Mouse (Mus musculus) C2C12 (cell line): ENCODE measurements around the gene Sycp2.

ENCODE experiments used
- CTCF ChIP-seq: IDR thresholded peaks from one replicate; pipeline ENCODE4 v1.5.1; 2011; ENCODE audit not compliant: control insufficient read depth, insufficient read depth, insufficient read length
- MAX ChIP-seq: IDR thresholded peaks from one replicate; pipeline ENCODE4 v1.6.1; 2011; ENCODE audit warnings: mild to moderate bottlenecking, control low read depth
- USF1 ChIP-seq: IDR thresholded peaks from one replicate; pipeline ENCODE4 v1.6.1; 2011; ENCODE audit warnings: low read depth, mild to moderate bottlenecking, control low read depth, moderate library complexity

DNA sequence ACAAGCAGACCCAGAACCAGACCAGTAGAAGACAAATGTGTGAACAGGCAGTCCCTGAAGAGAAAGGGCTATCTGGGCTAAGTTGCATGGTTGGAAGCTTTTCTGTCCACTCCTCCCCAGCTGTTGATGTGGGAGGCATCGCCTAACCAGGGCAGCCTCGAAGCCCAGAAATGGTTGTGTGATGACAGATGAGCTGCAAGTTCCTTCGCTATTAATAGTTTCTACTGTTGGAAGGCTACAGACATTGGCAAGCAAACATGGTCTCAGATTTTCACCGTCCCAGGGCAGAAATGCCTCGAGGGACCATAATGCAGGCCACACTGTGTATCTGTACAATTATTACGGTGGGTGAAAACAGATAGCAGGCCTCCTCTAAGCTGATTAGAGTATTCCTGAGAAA, 5.1 kb upstream of the Sycp2 start:
- TF ChIP-seq USF1 (no peak), MAX (no peak), CTCF (no peak)
